Mouse (Mus musculus) layer of hippocampus, adult 6 months (tissue): Measurements from ENCODE around the gene Gm21440. TPM values are rescaled to one million over a fixed set of nuclear protein-coding genes. Genes with fewer than 3 reads are reported as not detected.

Source experiments
- long read RNA-seq, 2 experiments: library from polyadenylated mRNA; unstranded; transcript quantifications; one replicate each; pipeline ENCODE4 v2.0.0; 2019 to 2020
- polyA plus RNA-seq: library from polyadenylated mRNA; unstranded; fragments of <200 nt; fragmentation: Nextera tagmentation; gene quantifications from 2 replicates; pipeline ENCODE4 v1.2.3, GENCODE M21; 2021

Gene Gm21440
- polyA plus RNA-seq = not detected in 2 replicates
- long read RNA-seq, experiment 1 = 0 reads
- long read RNA-seq, experiment 2 = 0 reads

GRCm38 (mm10) chrY:13252091-13252490 lies at the start of gene Gm21440, which contains the start of gene Gm21454:
Gene Gm21440 (plus strand): TSS chrY:13252391.
Gene Gm21454 (plus strand): TSS chrY:13252442.

GRCm38 (mm10) chrY:13223828-13224227 lies 28.4 kb upstream of the Gm21440 start, which contains the start of gene Gm21828:
Gene Gm21828 (minus strand): TSS chrY:13223928.

Other genes with a start within 250 kb of the Gm21440 start
- not detected in 2 replicates for gene Gm20807, start 209.5 kb upstream of the Gm21440 start, polyA plus RNA-seq
- gene Gm21891, start 118.9 kb upstream of the Gm21440 start, polyA plus RNA-seq = not detected in 2 replicates
- not detected in 2 replicates for gene Gm21425, start 90.4 kb upstream of the Gm21440 start, polyA plus RNA-seq
- gene Gm21828, start 28.5 kb upstream of the Gm21440 start, polyA plus RNA-seq = not detected in 2 replicates
- gene Gm21454, start 51 bp downstream of the Gm21440 start, polyA plus RNA-seq = not detected in 2 replicates
- gene Gm21725, start 96.7 kb downstream of the Gm21440 start, polyA plus RNA-seq = not detected in 2 replicates
- gene Gm21866, start 213.2 kb downstream of the Gm21440 start, polyA plus RNA-seq = not detected in 2 replicates
- not detected in 2 replicates for gene Gm20773, start 241.6 kb downstream of the Gm21440 start, polyA plus RNA-seq